Mouse (Mus musculus) megakaryocyte, adult 5-6 weeks (primary cell): Measurements from ENCODE around the gene Map3k4. TPM values are rescaled to one million over a fixed set of nuclear protein-coding genes. Genes with fewer than 3 reads are reported as not detected.
A peak's percentile ranks its signal among the peaks of the same experiment; 100 is the strongest.

Source experiments
- ATAC-seq: 2 replicates; pipeline ENCODE4 v1.8.0; 2016; ENCODE audit warnings: mild to moderate bottlenecking, inconsistent platforms; ENCODE audit not compliant: poor library complexity, severe bottlenecking
- total RNA-seq, 2 experiments: library from RNA; stranded (forward) in 1 of 2; stranded (reverse) in 1 of 2; fragments of 153-499, 151-499 nt in 1 of 2; fragments of 221-1000, 200-1000 nt in 1 of 2; gene quantifications; 2 replicates each; pipeline versions ENCODE4 v1.2.3 to v1.2.4; 2015 to 2017

Gene Map3k4
- total RNA-seq, 2 experiments from 2014 or later = 11.3 to 19.9 TPM

GRCm38 (mm10) chr17:12195137-12195536 is 123.5 kb downstream of the Map3k4 start:
- ATAC-seq = no peak

GRCm38 (mm10) chr17:12187782-12188181 is 130.8 kb downstream of the Map3k4 start:
- no peak for ATAC-seq

- no peak for ATAC-seq
Observed at GRCm38 (mm10) chr17:12186341-12186740, 132.3 kb downstream of the Map3k4 start.

GRCm38 (mm10) chr17:12185855-12186254 is 132.7 kb downstream of the Map3k4 start:
- ATAC-seq = peak; percentile 47

- ATAC-seq = no peak
Observed at GRCm38 (mm10) chr17:12184283-12184682, 134.3 kb downstream of the Map3k4 start.

- 0 out of 2 replicates have a peak, but pooled peaks have one; percentile 30 for ATAC-seq
Observed at GRCm38 (mm10) chr17:12182702-12183485, 135.7 kb downstream of the Map3k4 start.

GRCm38 (mm10) chr17:12179766-12180165 is 138.8 kb downstream of the Map3k4 start:
- no peak for ATAC-seq

GRCm38 (mm10) chr17:12179339-12179738 is 139.3 kb downstream of the Map3k4 start:
- no peak for ATAC-seq

Other genes starting within 250 kb of the Map3k4 start
- gene Agpat4, start 200.1 kb downstream of the Map3k4 start, total RNA-seq (2015) = 8.9 and 12.8 TPM in 2 replicates
- 11.8 and 12.1 TPM in 2 replicates for gene Agpat4, start 200.1 kb downstream of the Map3k4 start, total RNA-seq (2017)
- 0.32 TPM in 1 of 2 replicates, not detected in the other for gene Plg, start 59.8 kb upstream of the Map3k4 start, total RNA-seq (2015)
- gene Plg, start 59.8 kb upstream of the Map3k4 start, total RNA-seq (2017) = 0.08 and 1.0 TPM in 2 replicates
- 0.62 and 1.0 TPM in 2 replicates for gene Slc22a3, start 188.9 kb upstream of the Map3k4 start, total RNA-seq (2015)
- gene Slc22a3, start 188.9 kb upstream of the Map3k4 start, total RNA-seq (2017) = 0.37 and 1.2 TPM in 2 replicates